Mouse (Mus musculus) CH12.LX (cell line): Measurements from ENCODE around the gene Myo1d. TPM values are rescaled to one million over a fixed set of nuclear protein-coding genes. Genes with fewer than 3 reads are reported as not detected.

Source experiments
- DNase-seq: peaks from one replicate; pipeline ENCODE4 v3.0.0-alpha.2; 2013; ENCODE audit errors: extremely low read depth
- H3K27ac ChIP-seq: 2 replicates; pipeline ENCODE4 v1.5.1; 2012; ENCODE audit warnings: low read depth, mild to moderate bottlenecking, control low read depth, moderate library complexity; ENCODE audit not compliant: insufficient read depth
- H3K27me3 ChIP-seq: replicated peaks from 2 replicates; pipeline ENCODE3; 2012; ENCODE audit warnings: inconsistent platforms
- H3K36me3 ChIP-seq, 2 experiments: replicated peaks in 1 of 2; 2 replicates each; pipeline versions ENCODE3 to v1.6.1; 2012; ENCODE audit warnings: inconsistent platforms in 1 of 2, low read length in 1 of 2, mild to moderate bottlenecking in 1 of 2, mixed read lengths in 1 of 2, moderate library complexity in 1 of 2; ENCODE audit not compliant: control insufficient read depth in 1 of 2, insufficient read depth in 1 of 2
- H3K4me1 ChIP-seq, 2 experiments: 2 replicates each; pipeline ENCODE4 v1.6.1; 2012; ENCODE audit warnings: inconsistent platforms in 1 of 2, moderate library complexity in 1 of 2; ENCODE audit not compliant: insufficient read depth in 2 of 2, control insufficient read depth in 1 of 2
- H3K4me2 ChIP-seq: 2 replicates; pipeline ENCODE4 v1.6.1; 2012; ENCODE audit warnings: low read depth, mild to moderate bottlenecking, control low read depth; ENCODE audit not compliant: poor library complexity, insufficient read depth, severe bottlenecking
- H3K4me3 ChIP-seq, 3 experiments: fragments of 150-350 bp in 1 of 3; sonication (generic) in 1 of 3; replicated peaks in 1 of 3; 2 replicates each; pipeline versions ENCODE3 to v1.5.1; 2011 to 2012; ENCODE audit warnings: low read depth in 2 of 3, low read length in 2 of 3, mild to moderate bottlenecking in 2 of 3, moderate library complexity in 2 of 3, control low read depth in 1 of 3, improper control_type of control experiment in 1 of 3, inconsistent platforms in 1 of 3, mixed read lengths in 1 of 3; ENCODE audit not compliant: poor library complexity in 1 of 3
- H3K79me2 ChIP-seq: replicated peaks from 2 replicates; pipeline ENCODE4 v1.6.1; 2012; ENCODE audit warnings: mild to moderate bottlenecking, moderate library complexity; ENCODE audit not compliant: control insufficient read depth, poor library complexity, insufficient read depth, severe bottlenecking; ENCODE audit errors: extremely low read depth
- H3K9ac ChIP-seq: 2 replicates; pipeline ENCODE4 v1.6.1; 2012; ENCODE audit warnings: low read depth, mild to moderate bottlenecking, control low read depth, moderate library complexity; ENCODE audit not compliant: insufficient read depth
- H3K9me3 ChIP-seq: replicated peaks from 2 replicates; pipeline ENCODE3; 2012; ENCODE audit warnings: low read length, inconsistent platforms, mixed read lengths
- BHLHE40 ChIP-seq: IDR thresholded peaks from 2 replicates; pipeline ENCODE4 v1.6.1; 2011; ENCODE audit warnings: mild to moderate bottlenecking, low read depth, low read length, improper control_type of control experiment
- CHD1 ChIP-seq: IDR thresholded peaks from 2 replicates; pipeline ENCODE4 v1.6.1; 2012; ENCODE audit warnings: low read depth, low read length, improper control_type of control experiment, inconsistent platforms
- CHD2 ChIP-seq: IDR thresholded peaks from 2 replicates; pipeline ENCODE4 v1.6.1; 2011; ENCODE audit warnings: low read length, improper control_type of control experiment
- CTCF ChIP-seq, 2 experiments: IDR thresholded peaks in 1 of 2; conservative IDR thresholded peaks in 1 of 2; 2 replicates each; pipeline ENCODE4 v1.5.1; 2011 to 2012; ENCODE audit warnings: low read depth in 2 of 2, low read length in 2 of 2, improper control_type of control experiment in 1 of 2, inconsistent platforms in 1 of 2, mild to moderate bottlenecking in 1 of 2, moderate library complexity in 1 of 2
- ELF1 ChIP-seq: IDR thresholded peaks from 2 replicates; pipeline ENCODE4 v1.6.1; 2014; ENCODE audit warnings: low read depth, mild to moderate bottlenecking, inconsistent platforms, low read length, improper control_type of control experiment
- EP300 ChIP-seq: IDR thresholded peaks from 2 replicates; pipeline ENCODE4 v1.6.1; 2011; ENCODE audit warnings: low read length, improper control_type of control experiment
- IRF4 ChIP-seq: IDR thresholded peaks from 2 replicates; pipeline ENCODE4 v1.6.1; 2014; ENCODE audit warnings: low read depth, mild to moderate bottlenecking, inconsistent platforms, low read length, improper control_type of control experiment
- KAT2A ChIP-seq: IDR thresholded peaks from 2 replicates; pipeline ENCODE4 v1.6.1; 2012; ENCODE audit warnings: low read length, improper control_type of control experiment, inconsistent platforms; ENCODE audit not compliant: insufficient replicate concordance
- MEF2A ChIP-seq: IDR thresholded peaks from 2 replicates; pipeline ENCODE4 v1.6.1; 2014; ENCODE audit warnings: low read depth, mild to moderate bottlenecking, inconsistent platforms, low read length, improper control_type of control experiment, borderline replicate concordance
- NELFE ChIP-seq: IDR thresholded peaks from 2 replicates; pipeline ENCODE4 v1.6.1; 2011; ENCODE audit warnings: low read depth, low read length, improper control_type of control experiment
- NRF1 ChIP-seq: IDR thresholded peaks from 2 replicates; pipeline ENCODE4 v1.6.1; 2014; ENCODE audit warnings: low read depth, mild to moderate bottlenecking, inconsistent platforms, low read length, improper control_type of control experiment, moderate library complexity
- PAX5 ChIP-seq: IDR thresholded peaks from 2 replicates; pipeline ENCODE4 v1.6.1; 2012; ENCODE audit warnings: low read length, inconsistent platforms, mixed read lengths
- POLR2A ChIP-seq: IDR thresholded peaks from 2 replicates; pipeline ENCODE4 v1.6.1; 2011; ENCODE audit warnings: low read depth, mild to moderate bottlenecking, improper control_type of control experiment, low read length
- RAD21 ChIP-seq: IDR thresholded peaks from 2 replicates; pipeline ENCODE4 v1.6.1; 2011; ENCODE audit warnings: low read depth, mild to moderate bottlenecking, low read length, improper control_type of control experiment, moderate library complexity
- RCOR1 ChIP-seq: conservative IDR thresholded peaks from 2 replicates; pipeline ENCODE4 v1.6.1; 2012; ENCODE audit warnings: low read depth, mild to moderate bottlenecking, inconsistent platforms, low read length, improper control_type of control experiment
- SIN3A ChIP-seq: IDR thresholded peaks from 2 replicates; pipeline ENCODE4 v1.6.1; 2012; ENCODE audit warnings: low read length, improper control_type of control experiment, inconsistent platforms
- SMC3 ChIP-seq: IDR thresholded peaks from 2 replicates; pipeline ENCODE4 v1.6.1; 2011; ENCODE audit warnings: low read depth, low read length, improper control_type of control experiment
- TBP ChIP-seq: conservative IDR thresholded peaks from 2 replicates; pipeline ENCODE4 v1.6.1; 2011; ENCODE audit warnings: low read depth, low read length, improper control_type of control experiment
- TCF12 ChIP-seq: IDR thresholded peaks from 2 replicates; pipeline ENCODE4 v1.6.1; 2014; ENCODE audit warnings: low read depth, mild to moderate bottlenecking, inconsistent platforms, low read length, improper control_type of control experiment
- UBTF ChIP-seq: IDR thresholded peaks from 2 replicates; pipeline ENCODE4 v1.6.1; 2012; ENCODE audit warnings: low read depth, mild to moderate bottlenecking, inconsistent platforms, low read length, improper control_type of control experiment, moderate library complexity
- USF1 ChIP-seq: IDR thresholded peaks from 2 replicates; pipeline ENCODE4 v1.6.1; 2014; ENCODE audit warnings: low read depth, mild to moderate bottlenecking, inconsistent platforms, low read length, improper control_type of control experiment
- dilution Hi-C: fragments of 300-500 bp; cut with MboI; formaldehyde crosslinking; loops from 2 replicates; pipeline ENCODE4 v1.14.3; 2020; ENCODE audit warnings: low sequenced_read_pairs; ENCODE audit not compliant: extremely low pct_unique_long_range_greater_than_20kb, extremely low pct_ligation_motif_present
- in situ Hi-C: fragments of 300-500 bp; cut with MboI; formaldehyde crosslinking; loops from 3 replicates; pipeline ENCODE4 v1.14.3; 2019; ENCODE audit warnings: low sequenced_read_pairs, low pct_ligation_motif_present, low pct_unique_long_range_greater_than_20kb, mixed read lengths
- polyA plus RNA-seq: library from polyadenylated mRNA; unstranded; fragments of >175 nt; gene quantifications from 2 replicates; pipeline ENCODE4 v1.2.1, GENCODE M21; 2012; ENCODE audit warnings: low read depth; ENCODE audit not compliant: insufficient read length
- total RNA-seq, 2 experiments: library from RNA; depleted of rRNA; stranded (reverse); fragments of 300-350 nt in 1 of 2; fragments of >200 nt in 1 of 2; gene quantifications; 2 replicates each; pipeline ENCODE4 v1.2.3; 2012 to 2014

Myo1d gene
- total and polyA plus RNA-seq, 3 experiments = 2.2 to 5.6 (median 2.9) TPM

DNA sequence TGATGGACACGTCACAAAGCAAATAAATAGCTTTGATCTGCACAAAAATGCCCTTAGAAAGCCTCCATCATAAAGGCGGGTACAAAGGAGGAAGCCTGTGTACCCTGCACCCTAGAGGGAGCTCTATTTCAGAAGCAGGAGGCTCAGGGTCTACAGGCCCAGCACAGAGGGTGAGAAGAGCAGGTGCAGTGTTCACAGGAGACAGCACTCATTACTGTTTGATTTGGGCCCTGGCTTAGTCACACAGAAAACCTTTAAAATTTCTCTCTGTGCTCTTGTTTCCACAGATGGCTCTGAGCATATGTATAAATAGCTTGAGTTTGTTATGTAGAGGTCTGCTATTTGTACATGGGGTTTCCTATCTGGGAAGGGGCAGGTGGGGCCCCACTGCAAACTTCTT is 233.6 kb downstream of the Myo1d start:
- no peak for DNase-seq
- Histone ChIP-seq H3K4me1 (peaks cover 5 to 19% of the 10 kb centered on the region in 2 experiments; a peak in 3 of 4 replicates), H3K4me3 (no peak overlapping the region), H3K79me2 (no peaks in the 10 kb centered on the region), H3K9me3 (no peaks in the 10 kb centered on the region), H3K36me3 (no peaks in the 10 kb centered on the region), H3K27ac (no peak overlapping the region), H3K27me3 (no peaks in the 10 kb centered on the region), H3K4me2 (no peak overlapping the region), H3K9ac (no peak overlapping the region)
- in situ Hi-C loops (no loop called here), dilution Hi-C loops (no loop called here)
- TF ChIP-seq RAD21 (peak; percentile 26), IRF4 (no peak), BHLHE40 (no peak), TCF12 (peak; percentile 52; the same call in 1 of the 2 replicates), SIN3A (no peak), USF1 (no peak), MEF2A (no peak), ELF1 (no peak), TBP (no peak), KAT2A (no peak), SMC3 (peak; percentile 26; the same call in 1 of the 2 replicates), CTCF (conservative IDR thresholded peaks at IDR 0.05 in 1 of 2, IDR thresholded peaks at IDR 0.05 in 1 of 2; ENCODE audit: low read depth in 2 of 2, low read length in 2 of 2) (peak in 1 of 2 experiments; percentile 55; a peak in 2 of 4 replicates), EP300 (0 out of 2 replicates have a peak, but pooled peaks have one; percentile 21), NRF1 (no peak), PAX5 (no peak), CHD1 (no peak)

DNA sequence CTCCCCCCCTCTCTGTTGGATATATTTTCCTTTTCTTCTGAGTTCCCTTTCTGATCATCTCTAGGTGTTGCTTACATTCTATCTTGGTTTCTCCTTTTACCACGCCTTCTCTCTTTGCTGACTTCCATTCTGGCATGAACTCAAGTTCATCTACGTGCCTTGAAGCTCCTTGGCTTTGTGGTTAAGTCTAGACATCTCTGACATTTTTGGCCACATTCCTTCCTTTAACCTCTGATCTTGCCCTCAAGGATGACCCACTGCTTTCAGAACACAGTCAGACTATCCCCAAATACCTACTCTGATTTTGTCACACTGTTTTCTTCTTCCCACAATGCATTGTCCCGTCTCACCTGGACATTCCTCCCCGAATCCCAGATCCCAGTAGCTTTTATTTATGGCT is 240.8 kb downstream of the Myo1d start:
- peaks cover 14 to 29% of the 10 kb centered on the region in 2 experiments for H3K4me1 ChIP-seq
- no peak for DNase-seq
- dilution Hi-C loops (no loop called here), in situ Hi-C loops (no loop called here)
- no peak overlapping the region for H3K27ac ChIP-seq
- no peak overlapping the region for H3K4me2 ChIP-seq
- no peak for TF ChIP-seq POLR2A
- no peak for TF ChIP-seq BHLHE40
- no peak for TF ChIP-seq UBTF
- no peak for TF ChIP-seq CHD2
- no peak for TF ChIP-seq SIN3A
- TF ChIP-seq RCOR1 = no peak
- no peak for TF ChIP-seq NELFE
- H3K9ac ChIP-seq = no peak overlapping the region
- no peaks in the 10 kb centered on the region for H3K27me3 ChIP-seq
- H3K36me3 ChIP-seq = no peaks in the 10 kb centered on the region
- H3K79me2 ChIP-seq = no peaks in the 10 kb centered on the region
- H3K9me3 ChIP-seq = no peaks in the 10 kb centered on the region
- H3K4me3 ChIP-seq = no peak overlapping the region
